In the genomic region with DNA sequence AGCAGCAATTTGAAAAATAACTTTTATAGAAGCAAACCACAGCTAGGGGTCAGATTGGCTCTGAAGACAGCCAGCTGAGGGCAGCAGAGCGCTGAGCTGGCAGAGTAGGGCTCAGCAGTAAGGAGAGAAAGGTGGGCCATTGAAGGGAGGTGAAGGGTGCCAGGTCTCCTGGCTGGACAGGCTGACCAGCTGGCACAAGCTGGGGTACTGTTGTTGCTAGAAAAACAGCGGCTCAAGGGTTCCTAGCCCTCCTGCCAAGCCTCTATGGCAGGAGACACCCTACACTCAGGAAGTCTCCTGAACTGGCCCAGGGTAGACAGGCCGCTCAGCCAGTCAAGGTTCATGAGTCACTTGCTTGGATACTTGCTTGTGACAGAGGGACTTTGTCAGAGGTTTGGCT, we compare ENCODE assay signal across 8 mouse cellular contexts. TPM values are rescaled to one million over a fixed set of nuclear protein-coding genes. Genes with fewer than 3 reads are reported as not detected.
DNase-seq lines count a peak whose midpoint lies in the region; ATAC-seq and TF ChIP-seq lines count a peak whose summit lies in the region.

No protein-coding gene starts in this region.

- no peak for TF ChIP-seq POLR2A in bone marrow macrophage, adult 2 months (IDR thresholded peaks at IDR 0.05; ENCODE audit: borderline replicate concordance, low read depth, low read length)

- no peak overlapping the region for H3K27ac ChIP-seq in hindbrain, embryonic 15.5 days (replicated peaks)
- no peak overlapping the region for H3K27ac ChIP-seq in hindbrain, embryonic 13.5 days
- no peak overlapping the region for H3K27ac ChIP-seq in bone marrow macrophage, adult 2 months (ENCODE audit: insufficient read depth, low read depth, low read length)
- no peak overlapping the region for H3K27ac ChIP-seq in midbrain, postnatal 0 days (ENCODE audit: low read depth, low read length)

- H3K36me3 ChIP-seq in hindbrain, embryonic 15.5 days: no peaks in the 10 kb centered on the region
- H3K36me3 ChIP-seq in hindbrain, embryonic 13.5 days: no peaks in the 10 kb centered on the region
- no peaks in the 10 kb centered on the region for H3K36me3 ChIP-seq in midbrain, postnatal 0 days (ENCODE audit: insufficient read depth, low read length)

- no peak overlapping the region for H3K4me2 ChIP-seq in hindbrain, embryonic 15.5 days
- no peak overlapping the region for H3K4me2 ChIP-seq in hindbrain, embryonic 13.5 days
- no peak overlapping the region for H3K4me2 ChIP-seq in midbrain, postnatal 0 days (ENCODE audit: low read depth, low read length, poor library complexity, severe bottlenecking)

- no peaks in the 10 kb centered on the region for H3K9me3 ChIP-seq in hindbrain, embryonic 15.5 days
- H3K9me3 ChIP-seq in hindbrain, embryonic 13.5 days: no peaks in the 10 kb centered on the region
- no peaks in the 10 kb centered on the region for H3K9me3 ChIP-seq in midbrain, postnatal 0 days (ENCODE audit: low read length)

- no peak overlapping the region for H3K4me3 ChIP-seq in hindbrain, embryonic 15.5 days
- H3K4me3 ChIP-seq in hindbrain, embryonic 13.5 days: no peak overlapping the region
- H3K4me3 ChIP-seq in bone marrow macrophage, adult 2 months (ENCODE audit: insufficient read depth, low read length): no peak overlapping the region
- no peak overlapping the region for H3K4me3 ChIP-seq in midbrain, postnatal 0 days (ENCODE audit: low read depth, low read length)

- H3K27me3 ChIP-seq in hindbrain, embryonic 15.5 days: no peaks in the 10 kb centered on the region
- H3K27me3 ChIP-seq in hindbrain, embryonic 13.5 days: no peaks in the 10 kb centered on the region
- H3K27me3 ChIP-seq in midbrain, postnatal 0 days (ENCODE audit: insufficient read depth, low read length): no peaks in the 10 kb centered on the region

- no peak overlapping the region for H3K9ac ChIP-seq in hindbrain, embryonic 15.5 days
- no peak overlapping the region for H3K9ac ChIP-seq in hindbrain, embryonic 13.5 days
- H3K9ac ChIP-seq in midbrain, postnatal 0 days (replicated peaks; ENCODE audit: low read length, poor library complexity, severe bottlenecking): no peak overlapping the region

- peak; percentile 47 for DNase-seq in CD4-positive helper T cell, adult 2 months (ENCODE audit: low read depth, low spot score)
- peak; percentile 64 for DNase-seq in gastrocnemius, adult 18-20 months (ENCODE audit: low spot score)
- DNase-seq in kidney, postnatal 10 days: peak; percentile 72
- peak; percentile 69 for DNase-seq in midbrain, postnatal 0 days (ENCODE audit: low spot score)
- no peak for DNase-seq in ovary, postnatal 14 days (ENCODE audit: low spot score)

- peak; percentile 67 for TF ChIP-seq CTCF in bone marrow macrophage, adult 2 months (IDR thresholded peaks at IDR 0.05; ENCODE audit: low read depth, low read length)
- TF ChIP-seq CTCF in midbrain, postnatal 0 days (IDR thresholded peaks at IDR 0.05): peak; percentile 92

- ATAC-seq in hindbrain, embryonic 15.5 days (ENCODE audit: low FRiP score, low read depth): peak; percentile 69
- no peak for ATAC-seq in hindbrain, embryonic 13.5 days (ENCODE audit: low FRiP score)
- no peak for ATAC-seq in midbrain, postnatal 0 days (ENCODE audit: low FRiP score)

- WGBS in hindbrain, embryonic 15.5 days: 76% methylated on average over 3 of the region's 3 CpGs
- 72% methylated on average over 3 of the region's 3 CpGs for WGBS in hindbrain, embryonic 13.5 days
- 69% methylated on average over 3 of the region's 3 CpGs for WGBS in midbrain, postnatal 0 days

- H3K4me1 ChIP-seq in hindbrain, embryonic 15.5 days (replicated peaks): 0 out of 2 replicates have a peak, but pooled peaks cover 3% of the 10 kb centered on the region
- peaks cover 10% of the 10 kb centered on the region for H3K4me1 ChIP-seq in hindbrain, embryonic 13.5 days (replicated peaks)
- peaks cover 2% of the 10 kb centered on the region; the same call in 1 of the 2 replicates for H3K4me1 ChIP-seq in bone marrow macrophage, adult 2 months (ENCODE audit: control insufficient read depth, insufficient read depth, low read length)
- peaks cover 6% of the 10 kb centered on the region; the same call in 1 of the 2 replicates for H3K4me1 ChIP-seq in midbrain, postnatal 0 days (ENCODE audit: insufficient read depth, low read length)

RNA-seq across cellular contexts. Expression of a gene that starts 11.4 kb away (rescaled TPM):
- 0.14 and 0.17 TPM in 2 replicates for polyA plus RNA-seq in hindbrain, embryonic 15.5 days (2015; fragmentation: Nextera tagmentation; extraction: Ambion mirVana)
- polyA plus RNA-seq in hindbrain, embryonic 13.5 days (2015; fragmentation: Nextera tagmentation; extraction: Ambion mirVana): 0.26 and 0.66 TPM in 2 replicates
- not detected in 2 replicates for polyA plus RNA-seq in bone marrow macrophage, adult 2 months (2012; ENCODE audit: insufficient read depth, insufficient read length, missing spikeins)
- under 1 TPM; 0.16 to 0.55 TPM for total RNA-seq in gastrocnemius, adult 18-20 months (2021)
- 0.14 and 0.16 TPM in 2 replicates for total RNA-seq in midbrain, postnatal 0 days (2014; rRNA removed)
- polyA plus RNA-seq in midbrain, postnatal 0 days (2015; fragmentation: Nextera tagmentation; extraction: Ambion mirVana): 0.18 and 0.63 TPM in 2 replicates
